Mouse (Mus musculus) frontal cortex, postnatal 10 days (tissue): ENCODE measurements around the gene Usp24.
A peak's percentile ranks its signal among the peaks of the same experiment; 100 is the strongest.

ENCODE experiments used
- DNase-seq, 2 experiments: peaks; one replicate each; pipeline ENCODE4 v3.0.0; 2022; ENCODE audit warnings: low spot score in 2 of 2, mixed read lengths in 1 of 2

Gene Usp24

GRCm38 (mm10) chr4:106429106-106429505 is 113.1 kb downstream of the Usp24 start:
- DNase-seq, result no peak

GRCm38 (mm10) chr4:106430431-106430830 is 114.4 kb downstream of the Usp24 start:
- DNase-seq, result no peak

- no peak for DNase-seq
Measured at GRCm38 (mm10) chr4:106435426-106435825, 119.4 kb downstream of the Usp24 start.

- no peak for DNase-seq
Measured at GRCm38 (mm10) chr4:106436475-106436874, 120.5 kb downstream of the Usp24 start.

GRCm38 (mm10) chr4:106437207-106437606 is 121.2 kb downstream of the Usp24 start:
- no peak for DNase-seq

GRCm38 (mm10) chr4:106438763-106439162 is 122.8 kb downstream of the Usp24 start:
- no peak for DNase-seq

GRCm38 (mm10) chr4:106443182-106443581 is 127.2 kb downstream of the Usp24 start:
- no peak for DNase-seq

- DNase-seq, result no peak
Measured at GRCm38 (mm10) chr4:106449306-106449705, 133.3 kb downstream of the Usp24 start.

- peak in 1 of 2 experiments; percentile 55 for DNase-seq
Measured at GRCm38 (mm10) chr4:106452401-106452800, 136.4 kb downstream of the Usp24 start.

- no peak for DNase-seq
Measured at GRCm38 (mm10) chr4:106453108-106453507, 137.1 kb downstream of the Usp24 start.

- no peak for DNase-seq
Measured at GRCm38 (mm10) chr4:106453516-106453915, 137.5 kb downstream of the Usp24 start.

- DNase-seq, result no peak
Measured at GRCm38 (mm10) chr4:106454541-106454940, 138.5 kb downstream of the Usp24 start.

- DNase-seq, result no peak
Measured at GRCm38 (mm10) chr4:106462016-106462415, 146.0 kb downstream of the Usp24 start.

GRCm38 (mm10) chr4:106462524-106462923 is 146.5 kb downstream of the Usp24 start:
- DNase-seq, result no peak

- DNase-seq, result no peak
Measured at GRCm38 (mm10) chr4:106463174-106463801, 147.3 kb downstream of the Usp24 start.

- DNase-seq, result no peak
Measured at GRCm38 (mm10) chr4:106467420-106468110, 151.6 kb downstream of the Usp24 start.

GRCm38 (mm10) chr4:106470921-106471320 is 154.9 kb downstream of the Usp24 start:
- no peak for DNase-seq

GRCm38 (mm10) chr4:106472335-106472734 is 156.3 kb downstream of the Usp24 start:
- peak; percentile 49 to 59 for DNase-seq

- DNase-seq, result peak in 1 of 2 experiments; percentile 58
Measured at GRCm38 (mm10) chr4:106474241-106474640, 158.2 kb downstream of the Usp24 start.

GRCm38 (mm10) chr4:106480545-106480944 is 164.5 kb downstream of the Usp24 start:
- no peak for DNase-seq

- no peak for DNase-seq
Measured at GRCm38 (mm10) chr4:106483215-106483727, 167.3 kb downstream of the Usp24 start.

GRCm38 (mm10) chr4:106483831-106484230 is 167.8 kb downstream of the Usp24 start:
- no peak for DNase-seq

GRCm38 (mm10) chr4:106490620-106491019 is 174.6 kb downstream of the Usp24 start:
- no peak for DNase-seq
